Mouse (Mus musculus) olfactory bulb, adult 2 months (tissue): Measurements from ENCODE around the gene Cdk15.

ENCODE experiments used
- CTCF ChIP-seq: fragments of 200-500 bp; IDR thresholded peaks from 2 replicates; pipeline ENCODE4 v1.5.1; 2012; ENCODE audit warnings: low read depth, mild to moderate bottlenecking, low read length, moderate library complexity; ENCODE audit not compliant: insufficient read depth
- POLR2A ChIP-seq: fragments of 200-500 bp; IDR thresholded peaks from 2 replicates; pipeline ENCODE4 v1.6.1; 2012; ENCODE audit warnings: mild to moderate bottlenecking, low read depth, low read length, moderate library complexity; ENCODE audit not compliant: insufficient read depth

- TF ChIP-seq CTCF (no peak), POLR2A (no peak)
Measured at GRCm38 (mm10) chr1:59295769-59296168, 39.1 kb downstream of the Cdk15 start.
